Mouse (Mus musculus) right cerebral cortex, postnatal 14 days (tissue): ENCODE results near the gene Zfp616.

Experiments used
- DNase-seq: peaks from one replicate; pipeline ENCODE4 v3.0.0; 2022

Gene Zfp616

DNA sequence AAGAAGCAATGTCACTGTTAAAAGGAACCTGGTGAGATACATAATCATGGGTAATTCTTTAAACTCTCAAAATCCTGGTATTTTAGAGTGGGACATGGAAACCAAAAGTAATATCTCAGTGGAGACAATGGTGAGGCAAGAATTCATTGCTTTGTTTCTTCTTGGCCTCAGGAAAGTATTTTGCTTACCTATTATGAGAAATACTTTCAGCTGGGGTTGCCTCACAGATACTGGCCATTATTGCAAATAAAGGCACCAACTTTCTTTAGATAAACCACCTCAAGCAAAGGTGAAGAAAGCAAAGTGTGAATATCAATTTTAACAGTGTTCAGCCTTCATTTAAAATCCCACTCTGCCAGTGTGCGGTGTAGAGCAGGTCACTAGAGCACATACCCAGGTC, at the start of gene Zfp616:
TSS of gene Zfp616 (plus strand) at position 301 of the 400 bp plus-strand sequence.
- DNase-seq, result no peak

DNA sequence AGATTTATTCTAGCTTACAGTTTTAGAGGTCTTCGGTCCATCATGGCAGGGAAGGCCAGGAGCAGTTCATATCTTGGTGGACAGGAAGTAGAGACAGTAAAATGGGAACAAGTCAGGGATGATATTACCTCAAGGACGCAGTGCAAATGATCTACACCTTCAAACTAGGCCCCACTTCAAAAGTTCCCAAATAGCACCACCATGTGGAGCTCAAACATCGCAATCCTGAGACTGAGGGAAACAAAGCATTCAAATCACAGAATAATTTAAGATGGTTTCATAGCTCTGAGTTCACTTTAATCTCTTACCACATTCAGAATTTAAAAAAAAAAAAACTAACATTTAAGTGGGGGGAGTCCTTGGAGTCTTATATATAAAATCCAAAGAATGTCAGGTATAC, 18.4 kb upstream of the Zfp616 start:
- no peak for DNase-seq

DNA sequence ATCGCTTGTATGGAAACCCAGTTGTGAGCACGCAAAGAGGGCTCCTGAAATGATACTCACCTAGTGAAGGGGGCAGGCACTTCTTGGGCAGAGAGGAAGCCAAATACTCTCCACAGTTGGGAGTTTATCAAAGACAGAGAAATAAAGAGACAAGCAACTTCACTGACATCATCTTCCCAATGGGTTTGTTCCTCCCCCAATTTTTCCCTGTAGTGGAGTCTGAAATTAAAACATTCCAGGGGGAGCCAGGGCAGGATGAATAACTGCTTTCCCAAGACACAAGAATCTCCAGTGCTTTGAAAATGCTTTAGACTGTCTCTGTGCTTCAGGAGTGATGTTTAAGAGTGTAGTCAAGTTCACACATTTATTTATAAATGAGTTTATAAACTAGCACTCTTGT, 13.3 kb upstream of the Zfp616 start, which contains the start of the genes Olfr139 and Olfr399:
TSS of gene Olfr139 (minus strand) at position 101 of the 400 bp plus-strand sequence.
TSS of gene Olfr399 (minus strand) at position 165 of the 400 bp plus-strand sequence.
- DNase-seq, result no peak

DNA sequence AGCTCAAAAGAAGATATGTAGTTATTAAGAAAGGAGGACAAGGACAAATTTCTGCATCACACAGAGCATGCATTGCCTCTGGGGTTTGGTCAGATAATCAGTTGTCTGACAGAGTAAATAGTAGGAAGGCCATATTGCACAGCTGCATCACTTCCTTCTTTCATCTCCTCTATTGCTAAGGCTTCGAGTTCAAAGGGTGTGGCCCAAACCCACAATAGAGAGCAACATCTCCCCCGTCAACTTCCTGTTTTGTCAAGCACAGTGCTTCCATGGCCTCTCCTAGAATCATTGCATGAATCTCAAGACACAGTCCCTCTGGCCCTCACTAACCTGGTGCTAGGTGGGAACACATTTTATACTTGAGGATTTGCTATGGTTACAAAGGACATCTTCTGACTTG, 31.0 kb downstream of the Zfp616 start:
- DNase-seq, result no peak

- no peak for DNase-seq
These were observed 31.8 kb downstream of the Zfp616 start for GRCm38 (mm10) chr11:74101507-74101906.

DNA sequence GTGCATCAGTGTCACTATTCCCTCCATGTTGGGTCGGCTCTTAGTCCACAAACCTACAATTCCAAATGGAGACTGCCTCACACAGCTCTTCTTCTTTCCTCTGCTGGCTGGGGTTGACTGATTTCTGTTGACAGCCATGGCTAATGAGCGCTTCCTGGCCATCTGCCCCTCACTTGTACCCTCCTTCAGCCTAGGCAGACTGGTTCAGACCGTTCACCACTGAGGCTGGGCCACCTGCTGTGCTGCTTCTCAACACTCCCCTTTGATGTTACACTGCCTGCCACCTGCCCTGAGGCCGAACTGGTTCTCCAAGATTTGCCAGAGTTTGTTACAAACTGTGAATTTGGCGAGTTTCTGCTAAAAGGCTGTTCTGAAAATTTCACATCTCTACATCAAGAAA, 35.3 kb downstream of the Zfp616 start:
- no peak for DNase-seq

DNA sequence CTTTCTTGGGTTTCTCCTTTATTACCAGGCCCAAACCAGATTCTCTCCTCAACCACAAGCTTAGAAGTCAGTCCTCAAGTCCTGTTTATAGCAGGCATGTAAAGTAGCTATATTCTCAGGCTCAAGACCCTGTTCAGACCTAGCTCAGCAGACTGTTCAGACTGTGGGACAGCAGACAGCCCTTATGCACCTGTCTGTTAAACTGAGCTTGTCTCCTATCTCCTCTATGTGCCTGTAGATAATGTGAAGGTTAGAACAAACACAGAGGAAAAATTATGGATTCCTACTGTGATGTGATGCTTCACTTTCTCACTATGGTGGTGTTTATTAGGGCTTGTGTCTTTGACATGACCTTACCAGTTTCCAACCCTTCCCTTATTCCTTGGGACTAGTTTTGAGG, 43.7 kb downstream of the Zfp616 start, which contains the start of gene Olfr401:
TSS of gene Olfr401 (plus strand) at position 301 of the 400 bp plus-strand sequence.
- DNase-seq, result no peak
